Mouse (Mus musculus) kidney, postnatal 0 days (tissue): Measurements from ENCODE around the gene Kcnn3. TPM values are rescaled to one million over a fixed set of nuclear protein-coding genes. Genes with fewer than 3 reads are reported as not detected.

ENCODE experiments used
- ATAC-seq: fragments of 200-750 bp; cut with Nextera tagmentation; replicated peaks from 2 replicates; pipeline ENCODE4 v1.8.0; 2017; ENCODE audit warnings: low read depth, moderate number of reproducible peaks, moderate TSS enrichment, moderate library complexity; ENCODE audit not compliant: low FRiP score
- DNase-seq: peaks from one replicate; pipeline ENCODE4 v3.0.0-alpha.2; 2016; ENCODE audit warnings: low spot score
- H3K27ac ChIP-seq: fragments of 300-500 bp; sonication (generic); 2 replicates; pipeline ENCODE4 v1.5.1; 2014; ENCODE audit warnings: mild to moderate bottlenecking
- H3K27me3 ChIP-seq: fragments of 300-500 bp; sonication (generic); 2 replicates; pipeline ENCODE4 v1.6.1; 2014; ENCODE audit warnings: low read length, mixed read lengths; ENCODE audit not compliant: insufficient read depth
- H3K36me3 ChIP-seq: fragments of 300-500 bp; sonication (generic); 2 replicates; pipeline ENCODE4 v1.6.1; 2014; ENCODE audit warnings: low read length, mixed read lengths; ENCODE audit not compliant: insufficient read depth
- H3K4me1 ChIP-seq: fragments of 300-500 bp; sonication (generic); replicated peaks from 2 replicates; pipeline ENCODE4 v1.6.1; 2014; ENCODE audit warnings: antibody characterized with exemption, low read length, mixed read lengths; ENCODE audit not compliant: insufficient read depth
- H3K4me2 ChIP-seq: fragments of 300-500 bp; sonication (generic); 2 replicates; pipeline ENCODE4 v1.6.1; 2014; ENCODE audit warnings: mild to moderate bottlenecking, low read length, moderate library complexity, mixed read lengths
- H3K4me3 ChIP-seq: fragments of 300-500 bp; sonication (generic); replicated peaks from 2 replicates; pipeline ENCODE4 v1.5.1; 2014; ENCODE audit warnings: low read depth, low read length
- H3K9ac ChIP-seq: fragments of 300-500 bp; sonication (generic); 2 replicates; pipeline ENCODE4 v1.6.1; 2014; ENCODE audit warnings: low read depth, low read length
- H3K9me3 ChIP-seq: fragments of 300-500 bp; sonication (generic); replicated peaks from 2 replicates; pipeline ENCODE4 v1.6.1; 2016; ENCODE audit warnings: low read length, inconsistent platforms, mixed read lengths
- CTCF ChIP-seq: IDR thresholded peaks from 2 replicates; pipeline ENCODE4 v1.5.1; 2016; ENCODE audit warnings: antibody characterized with exemption, low read depth, mild to moderate bottlenecking, moderate library complexity
- WGBS: fragments of 180-500 bp; shearing (Covaris S2); extraction: QIAGEN DNeasy Blood & Tissue Kit; methylation state at CpG from one replicate; pipeline ENCODE4 v1.1.7; 2014; 5-methylcytosine and 5-hydroxymethylcytosine counted together
- polyA plus RNA-seq: library from polyadenylated mRNA; unstranded; fragments of >200 nt; fragmentation: Nextera tagmentation; extraction: Ambion mirVana; gene quantifications from 2 replicates; pipeline ENCODE4 v1.2.1, GENCODE M21; 2015

Kcnn3 gene
- polyA plus RNA-seq, 1 experiment from 2014 or later: 1.6 TPM

DNA sequence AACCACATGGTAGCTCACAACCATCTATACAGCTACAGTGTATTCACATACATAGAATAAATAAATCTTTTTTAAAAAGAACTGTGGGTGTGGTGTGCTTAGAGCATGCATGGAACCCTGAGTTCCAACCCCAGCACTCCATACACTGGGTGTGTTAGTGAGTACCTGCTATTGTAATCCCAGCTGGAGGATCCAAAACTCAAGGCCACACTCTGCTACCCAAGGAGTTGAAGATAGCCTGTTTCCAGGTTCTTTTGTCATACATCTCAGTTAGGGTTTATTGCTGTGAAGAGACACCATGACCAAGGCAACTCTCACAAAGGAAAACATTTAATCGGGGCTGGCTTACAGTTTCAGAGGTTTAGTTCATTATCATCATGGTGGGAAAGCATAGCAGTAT is 179.0 kb downstream of the Kcnn3 start:
- no peak overlapping the region for H3K27ac ChIP-seq
- no peak overlapping the region for H3K9ac ChIP-seq
- no peak for TF ChIP-seq CTCF
- no peaks in the 10 kb centered on the region for H3K4me1 ChIP-seq
- H3K9me3 ChIP-seq: no peaks in the 10 kb centered on the region
- no peaks in the 10 kb centered on the region for H3K27me3 ChIP-seq
- no peaks in the 10 kb centered on the region for H3K36me3 ChIP-seq
- H3K4me3 ChIP-seq: no peak overlapping the region
- no peak for ATAC-seq
- 91% methylated on average over 1 of the region's 1 CpGs for WGBS
- H3K4me2 ChIP-seq: no peak overlapping the region
- DNase-seq: no peak

DNA sequence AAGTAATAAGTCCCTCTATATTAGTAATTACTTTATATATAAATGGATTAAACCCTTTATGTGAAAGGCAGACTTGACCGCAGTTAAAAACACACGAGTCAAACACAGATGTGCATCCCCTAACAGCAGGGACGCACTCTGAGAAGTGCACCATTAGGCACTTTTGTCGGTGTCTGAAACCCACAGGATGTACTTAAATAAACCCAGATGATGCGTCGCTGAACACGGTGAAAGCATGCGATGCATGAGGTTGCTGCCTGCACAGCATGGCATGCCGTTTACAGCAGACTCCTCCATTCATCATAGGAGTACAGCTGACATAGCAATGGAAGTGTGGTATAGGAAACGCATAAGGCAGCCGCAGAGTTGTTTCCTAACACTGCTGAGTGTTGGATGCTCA is 180.5 kb downstream of the Kcnn3 start:
- no peak for ATAC-seq
- no peak for DNase-seq
- Histone ChIP-seq H3K4me3 (no peak overlapping the region), H3K36me3 (no peaks in the 10 kb centered on the region), H3K9me3 (no peaks in the 10 kb centered on the region), H3K4me2 (no peak overlapping the region), H3K27ac (no peak overlapping the region), H3K4me1 (no peaks in the 10 kb centered on the region), H3K27me3 (no peaks in the 10 kb centered on the region), H3K9ac (no peak overlapping the region)
- TF ChIP-seq CTCF: no peak
- 77% methylated on average over 11 of the region's 11 CpGs for WGBS

DNA sequence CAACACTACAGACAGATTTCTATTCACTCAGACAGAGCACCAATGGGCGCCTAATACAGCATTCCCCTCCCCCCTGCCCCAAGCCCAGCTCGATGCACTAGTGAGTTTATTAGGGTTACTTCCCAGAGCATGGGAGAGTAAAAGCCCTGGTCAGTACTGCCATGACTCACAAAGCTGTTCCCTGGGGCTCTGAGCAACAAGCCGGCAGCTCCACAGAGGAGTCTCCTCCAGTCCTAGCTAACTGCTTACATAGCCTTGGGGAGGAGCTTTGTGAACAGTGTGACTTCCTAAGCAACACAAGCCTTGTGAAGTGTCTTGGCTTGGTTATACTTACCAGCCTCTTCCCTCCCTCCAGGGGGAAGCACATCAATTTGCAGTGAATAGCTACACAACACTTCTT is 183.6 kb downstream of the Kcnn3 start:
- H3K27ac ChIP-seq: no peak overlapping the region
- H3K27me3 ChIP-seq: no peaks in the 10 kb centered on the region
- no peaks in the 10 kb centered on the region for H3K9me3 ChIP-seq
- DNase-seq: no peak
- no peak for ATAC-seq
- H3K36me3 ChIP-seq: no peaks in the 10 kb centered on the region
- H3K4me3 ChIP-seq: no peak overlapping the region
- no peaks in the 10 kb centered on the region for H3K4me1 ChIP-seq
- 28% methylated on average over 3 of the region's 3 CpGs for WGBS
- no peak overlapping the region for H3K9ac ChIP-seq
- H3K4me2 ChIP-seq: no peak overlapping the region
- no peak for TF ChIP-seq CTCF

DNA sequence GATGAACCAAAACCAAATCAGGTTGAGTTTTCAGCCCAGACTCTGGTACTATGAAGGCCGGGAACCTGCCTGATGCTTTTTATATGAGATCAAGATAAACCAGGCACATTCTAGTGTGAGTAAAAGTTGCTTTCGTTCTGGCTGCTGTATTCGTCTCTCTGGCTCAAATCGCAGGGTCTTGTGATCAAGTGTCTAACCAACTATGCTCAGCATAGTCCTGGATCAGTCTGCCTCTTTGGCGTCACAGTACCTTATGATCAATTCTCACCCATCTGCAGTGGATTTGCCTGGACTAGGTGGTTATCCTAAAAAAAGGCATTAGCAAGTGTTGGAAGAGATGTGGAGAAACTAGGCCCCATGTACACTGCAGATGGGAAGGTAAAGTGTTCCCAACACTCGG is 184.1 kb downstream of the Kcnn3 start:
- no peak for ATAC-seq
- no peak for DNase-seq
- no peaks in the 10 kb centered on the region for H3K36me3 ChIP-seq
- H3K4me2 ChIP-seq: no peak overlapping the region
- no peaks in the 10 kb centered on the region for H3K4me1 ChIP-seq
- TF ChIP-seq CTCF: no peak
- H3K4me3 ChIP-seq: no peak overlapping the region
- H3K9ac ChIP-seq: no peak overlapping the region
- no peaks in the 10 kb centered on the region for H3K27me3 ChIP-seq
- no peak overlapping the region for H3K27ac ChIP-seq
- H3K9me3 ChIP-seq: no peaks in the 10 kb centered on the region
- WGBS: 78% methylated on average over 6 of the region's 6 CpGs

DNA sequence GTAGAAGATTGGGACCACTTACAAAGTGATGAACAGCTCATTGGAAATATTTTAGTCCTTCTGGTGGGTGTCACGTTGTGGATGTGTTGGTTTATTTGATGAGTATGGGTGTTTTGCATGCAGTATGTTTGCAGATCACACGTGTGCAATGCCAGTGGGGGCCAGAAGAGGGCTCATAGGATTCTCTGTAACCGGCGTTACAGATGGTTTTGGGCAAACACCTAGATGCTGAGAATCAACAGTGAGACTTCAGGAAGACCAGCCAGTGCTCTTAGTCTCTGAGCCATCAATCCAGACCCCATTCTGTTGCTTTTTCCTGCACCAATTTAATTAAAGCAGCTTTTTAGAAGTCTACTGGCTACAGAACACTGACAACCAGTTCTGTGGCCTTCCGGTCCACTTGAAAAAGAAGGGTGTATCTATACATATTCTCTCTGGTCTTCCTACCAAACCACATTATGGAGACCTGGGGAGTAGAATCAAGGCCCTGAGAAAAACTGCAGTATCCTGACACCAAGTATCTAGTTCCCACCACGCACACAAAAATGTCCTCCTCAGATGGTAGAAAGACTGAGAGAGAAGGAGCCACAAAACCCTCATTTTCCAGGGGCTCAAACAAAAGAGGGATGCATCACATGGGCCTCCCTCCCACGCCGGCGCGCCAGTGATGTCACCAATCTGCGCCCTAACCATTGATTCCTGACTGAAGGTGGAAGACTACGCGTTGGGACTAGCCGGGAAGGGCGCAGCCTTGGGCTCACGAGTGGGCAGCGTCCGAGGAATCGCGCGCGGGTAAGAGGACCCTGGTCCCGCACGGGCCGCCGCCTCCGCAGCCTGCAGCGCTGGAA is 194.6 kb downstream of the Kcnn3 start, which contains the start of gene Adar:
Adar (plus strand) TSS at position 664 of the 848 bp plus-strand sequence.
- no peaks in the 10 kb centered on the region for H3K27me3 ChIP-seq
- TF ChIP-seq CTCF: peak; percentile 72
- ATAC-seq (peak; percentile 85), DNase-seq (peak; percentile 87)
- peak within 1 kb of the TSS; percentile 96 for H3K4me2 ChIP-seq
- H3K27ac ChIP-seq: peak within 1 kb of the TSS; percentile 62
- H3K4me1 ChIP-seq: no peaks in the 10 kb centered on the region
- WGBS: 6% methylated on average over 28 of the region's 28 CpGs
- H3K9ac ChIP-seq: peak within 1 kb of the TSS; percentile 86
- H3K36me3 ChIP-seq: no peaks in the 10 kb centered on the region
- H3K4me3 ChIP-seq: peak within 1 kb of the TSS; percentile 89
- H3K9me3 ChIP-seq: no peaks in the 10 kb centered on the region

DNA sequence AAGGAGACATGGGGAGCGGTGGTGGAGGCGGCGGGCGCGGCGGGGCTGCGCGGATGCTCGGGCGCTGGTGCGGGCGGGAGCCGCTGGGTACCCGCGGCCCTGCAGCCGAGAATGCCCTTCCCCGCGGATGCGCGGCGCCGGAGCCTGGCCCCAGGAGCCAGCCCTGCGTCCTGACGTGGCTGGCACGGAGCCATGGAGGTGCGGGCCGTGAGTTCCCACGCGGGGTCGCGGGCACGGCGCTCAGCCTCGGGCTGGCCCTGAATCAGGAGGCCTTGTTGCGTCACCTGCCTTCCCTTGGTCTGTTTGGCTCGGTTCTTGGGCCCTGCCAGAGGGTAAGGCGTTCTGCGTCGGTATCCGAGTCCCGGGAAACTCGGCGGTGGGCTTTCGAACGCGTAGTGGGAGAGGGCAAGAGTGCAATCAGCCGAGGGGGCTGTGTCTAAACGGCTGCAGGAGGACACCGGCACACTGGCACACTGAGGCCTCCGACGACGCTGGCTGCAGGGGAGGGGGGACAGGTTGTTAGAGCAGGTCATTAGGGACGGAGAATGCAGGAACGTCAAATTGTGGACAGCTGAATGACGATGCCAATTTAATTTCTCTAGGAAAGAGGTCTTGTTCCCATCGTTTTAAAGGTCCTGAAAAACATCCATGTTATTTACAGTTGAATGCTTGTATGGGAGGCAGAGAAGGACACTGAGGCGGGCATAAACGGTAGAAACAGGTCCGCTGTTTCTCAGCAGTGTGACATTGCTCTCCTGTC is 195.4 kb downstream of the Kcnn3 start:
- no peaks in the 10 kb centered on the region for H3K36me3 ChIP-seq
- H3K27me3 ChIP-seq: no peaks in the 10 kb centered on the region
- DNase-seq: peak; percentile 13
- TF ChIP-seq CTCF: no peak
- peak overlapping the region; percentile 86 for H3K9ac ChIP-seq
- H3K4me2 ChIP-seq: peak overlapping the region; percentile 96
- WGBS: 2% methylated on average over 52 of the region's 59 CpGs
- no peak overlapping the region for H3K27ac ChIP-seq
- peak overlapping the region; percentile 89 for H3K4me3 ChIP-seq
- no peaks in the 10 kb centered on the region for H3K9me3 ChIP-seq
- no peaks in the 10 kb centered on the region for H3K4me1 ChIP-seq
- ATAC-seq: peak; percentile 75
